Mouse (Mus musculus): ENCODE measurements at regions not wholly inside any gene's neighbourhood (a gene's known extent, or its start where the extent isn't known, plus 50 kb on each side); places are given as distances from the start of the nearest gene placed in this dataset.

GRCm38 (mm10) chr12:118455609-118456008 is 154.4 kb upstream of the Sp4 start:
- TF ChIP-seq POLR2A (IDR thresholded peaks at IDR 0.05; ENCODE audit: extremely low read depth, insufficient read depth, low read length) (no peak), CTCF (IDR thresholded peaks at IDR 0.05; ENCODE audit: low read depth, low read length) (peak; percentile 34)

All from liver, adult 2 months (tissue).